Mouse (Mus musculus): ENCODE results near the gene Chrnb1.

Gene Chrnb1

DNA sequence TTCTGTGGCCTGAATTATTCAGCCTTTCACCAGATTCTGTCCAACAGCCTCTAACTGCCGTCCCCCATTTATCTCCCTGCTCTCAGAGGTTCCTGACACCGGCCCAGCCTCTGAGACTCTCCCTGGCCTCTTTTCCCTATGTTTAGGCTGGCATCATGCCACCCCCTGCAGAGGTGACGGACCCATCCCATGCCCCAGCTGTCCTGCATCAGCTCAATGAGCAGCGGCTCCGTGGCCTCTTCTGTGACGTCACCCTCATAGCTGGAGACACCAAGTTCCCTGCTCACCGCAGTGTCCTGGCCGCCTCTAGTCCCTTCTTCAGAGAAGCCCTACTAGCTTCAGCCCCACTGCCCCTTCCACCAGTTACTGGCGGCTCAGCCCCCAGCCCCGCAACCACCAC is 20.0 kb downstream of the Chrnb1 start:
- no peak for DNase-seq (ENCODE audit: low read depth, low spot score)

DNA sequence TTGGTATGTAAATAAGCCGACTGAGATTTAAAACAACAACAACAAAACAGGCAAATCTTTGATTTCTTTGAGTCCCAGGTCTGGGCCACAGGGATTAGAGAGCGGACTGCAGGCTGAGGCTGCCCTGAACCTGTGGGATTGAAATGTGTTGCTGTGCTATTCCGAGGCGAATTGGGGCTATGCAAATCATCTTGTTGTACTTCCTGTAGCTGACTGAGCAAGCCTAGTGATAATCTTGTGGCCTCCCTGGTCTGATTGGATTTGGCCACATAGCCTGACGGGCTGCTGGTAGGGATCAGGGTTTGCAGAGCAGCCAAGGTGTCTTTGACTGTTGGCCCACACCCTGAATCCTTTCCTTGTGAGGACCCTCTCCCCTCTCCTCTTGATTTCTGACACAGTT is 20.8 kb downstream of the Chrnb1 start:
- peak; percentile 77 for DNase-seq (ENCODE audit: low read depth, low spot score)

DNA sequence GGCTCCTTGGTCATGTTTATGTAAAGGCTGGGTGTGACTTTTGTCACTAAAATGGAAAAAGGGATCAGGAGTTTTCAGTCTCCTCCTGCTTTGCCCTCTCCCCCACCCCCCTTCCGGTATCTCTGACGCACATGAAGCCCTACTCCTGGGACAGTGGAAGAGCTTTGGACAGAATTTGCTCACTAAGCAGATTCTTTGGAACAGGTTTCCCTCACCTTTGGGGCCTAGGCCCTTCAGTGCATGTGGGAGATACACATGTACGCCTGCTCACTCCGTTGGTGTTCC is 28.2 kb downstream of the Chrnb1 start:
- no peak for DNase-seq (ENCODE audit: low read depth, low spot score)

DNA sequence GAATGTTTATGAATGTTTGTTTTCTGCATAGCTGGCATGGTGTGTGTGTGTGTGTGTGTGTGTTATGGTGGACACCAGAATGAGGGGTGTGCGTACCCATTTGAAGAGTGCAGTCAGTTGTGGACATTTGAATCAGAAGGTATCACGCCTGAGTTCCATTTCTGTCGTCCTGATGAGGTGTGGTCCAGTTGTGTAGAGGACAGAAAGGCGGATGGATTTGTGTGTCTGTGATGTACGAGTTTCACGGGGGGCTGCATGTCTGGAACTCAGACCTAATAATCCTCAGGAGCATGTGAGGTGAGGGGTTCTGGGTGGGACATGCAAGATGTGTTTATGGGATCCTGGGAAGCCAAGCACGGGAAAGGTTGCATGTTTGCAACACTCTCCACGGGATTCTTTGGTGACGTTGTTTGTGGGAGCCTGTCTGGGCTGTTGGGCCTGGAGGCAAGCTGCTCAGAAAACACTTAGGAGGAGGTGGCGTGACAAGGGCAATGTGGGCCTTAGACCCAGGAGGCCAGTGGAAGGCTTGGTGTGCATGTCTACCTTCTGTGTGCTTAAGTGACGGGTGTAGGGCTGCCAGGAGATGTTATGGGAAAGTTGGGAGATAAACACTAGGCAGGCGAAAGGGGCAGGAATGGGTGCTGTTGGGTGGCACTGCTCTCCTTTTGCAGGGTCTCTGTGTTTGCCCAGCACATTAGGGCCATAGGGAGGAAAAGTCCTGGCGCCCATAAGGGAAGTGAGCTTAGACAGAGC is 28.7 kb downstream of the Chrnb1 start:
- DNase-seq (ENCODE audit: low read depth, low spot score) = no peak

DNA sequence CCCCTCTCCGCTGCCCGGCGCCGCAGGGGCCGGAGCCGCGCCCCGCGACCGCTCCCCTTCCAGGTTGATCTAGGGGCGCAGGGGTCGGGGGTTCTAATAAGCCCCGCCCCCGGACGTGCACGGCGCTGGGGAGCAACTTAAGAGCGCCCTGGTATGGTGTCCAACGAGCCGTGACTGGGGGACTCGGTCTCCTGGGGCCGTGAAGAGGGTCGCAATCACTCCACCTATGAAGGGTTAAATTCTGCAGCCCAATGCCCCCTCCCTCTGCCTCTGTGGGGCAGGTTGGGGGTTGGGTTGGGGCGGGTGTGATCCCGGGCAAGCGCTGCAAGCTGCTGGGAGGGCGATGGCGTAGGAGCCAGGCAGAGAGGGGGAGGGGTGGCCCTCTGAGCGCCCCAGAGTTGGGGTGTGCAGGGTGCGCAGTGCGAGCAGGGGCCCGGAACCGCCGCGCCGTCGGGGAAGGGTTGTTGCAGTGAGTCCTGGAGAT is 29.6 kb downstream of the Chrnb1 start:
- peak; percentile 94 for DNase-seq (ENCODE audit: low read depth, low spot score)

DNA sequence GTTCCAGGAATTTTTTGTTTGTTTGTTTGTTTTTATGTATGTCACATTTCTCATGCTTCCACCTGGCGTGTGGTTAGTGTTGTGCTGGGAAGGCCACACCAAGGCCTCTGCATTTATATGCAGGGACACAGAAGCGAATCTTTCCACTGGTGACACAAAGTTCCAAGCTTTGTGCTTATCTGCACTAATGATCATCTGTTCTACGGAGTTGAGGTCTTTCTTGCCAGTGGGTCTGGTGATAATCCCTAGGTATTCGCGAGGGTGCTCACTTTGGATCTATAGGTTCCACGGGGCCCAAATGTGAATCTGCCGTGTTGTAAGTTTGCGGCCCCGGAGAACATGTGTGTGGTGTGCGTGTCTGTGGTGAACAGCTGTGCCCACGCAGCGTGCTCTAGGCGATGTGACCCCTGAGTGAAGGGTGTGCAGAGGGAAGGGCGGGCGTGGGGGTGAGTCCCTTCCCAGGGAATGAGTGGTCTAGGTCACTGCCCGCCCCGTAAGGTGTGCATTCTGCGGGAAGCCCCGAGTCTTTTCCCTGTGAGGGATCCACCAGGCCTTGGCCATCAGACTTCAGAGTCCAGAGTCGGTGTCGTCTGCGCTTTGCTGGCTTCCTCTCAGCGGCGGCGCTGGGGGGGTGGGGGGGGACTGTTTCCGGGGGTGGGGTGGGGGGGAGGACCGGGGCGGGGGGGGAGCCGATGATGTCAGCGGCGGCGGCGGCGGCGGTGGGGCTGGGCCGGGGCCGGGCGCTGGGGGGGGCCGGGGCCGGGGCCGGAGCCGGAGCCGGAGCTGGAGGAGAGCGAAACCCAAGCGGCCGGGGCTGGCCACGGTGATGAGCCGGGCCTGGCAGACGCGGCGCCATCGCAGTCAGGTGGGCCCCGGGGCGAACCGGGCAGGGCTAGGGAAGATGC is 30.3 kb downstream of the Chrnb1 start, which contains the start of gene Zbtb4:
Gene Zbtb4, plus strand, starts transcription at position 692 of the 905 bp plus-strand sequence.
- peak; percentile 68 for DNase-seq (ENCODE audit: low read depth, low spot score)

DNA sequence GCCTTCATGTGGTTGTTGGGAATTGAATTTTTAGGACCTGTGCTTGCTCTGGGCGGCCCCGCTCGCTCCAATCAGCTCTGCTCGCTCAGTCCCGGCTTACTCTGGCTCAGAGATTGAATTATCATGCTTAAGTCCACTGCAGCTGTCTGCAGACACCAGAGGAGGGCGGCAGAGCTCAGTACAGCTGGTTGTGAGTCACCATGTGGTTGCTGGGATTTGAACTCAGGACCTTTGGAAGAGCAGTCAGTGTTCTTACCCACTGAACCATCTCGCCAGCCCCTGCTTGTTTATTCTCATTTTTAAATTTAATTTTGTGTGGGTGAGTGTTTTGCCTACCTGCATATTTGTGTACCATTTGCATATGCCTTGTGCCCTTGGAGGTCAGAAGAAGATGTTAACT is 32.2 kb downstream of the Chrnb1 start:
- peak; percentile 88 for DNase-seq (ENCODE audit: low read depth, low spot score)

DNA sequence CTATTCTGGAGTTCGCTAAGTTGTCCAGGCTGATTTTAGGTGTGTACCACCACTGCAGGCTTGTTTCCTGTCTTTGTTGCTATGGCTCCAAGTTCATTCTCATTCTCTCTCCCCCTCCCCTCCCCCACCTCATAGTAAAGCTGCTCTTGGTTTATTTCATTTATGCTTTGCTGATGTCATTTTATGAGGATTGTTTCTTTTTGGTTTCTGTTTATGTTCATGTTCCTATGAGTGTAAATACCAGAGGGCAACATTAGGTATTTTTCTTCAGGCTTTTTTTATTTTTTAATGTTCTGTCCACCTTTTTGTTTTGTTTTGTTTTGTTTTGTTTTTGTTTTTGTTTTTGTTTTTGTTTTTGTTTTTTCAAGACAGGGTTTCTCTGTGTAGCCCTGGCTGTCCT is 33.9 kb downstream of the Chrnb1 start, which contains the start of gene Slc35g3:
Gene Slc35g3, minus strand, starts transcription at position 101 of the 400 bp plus-strand sequence.
- DNase-seq (ENCODE audit: low read depth, low spot score) = no peak

DNA sequence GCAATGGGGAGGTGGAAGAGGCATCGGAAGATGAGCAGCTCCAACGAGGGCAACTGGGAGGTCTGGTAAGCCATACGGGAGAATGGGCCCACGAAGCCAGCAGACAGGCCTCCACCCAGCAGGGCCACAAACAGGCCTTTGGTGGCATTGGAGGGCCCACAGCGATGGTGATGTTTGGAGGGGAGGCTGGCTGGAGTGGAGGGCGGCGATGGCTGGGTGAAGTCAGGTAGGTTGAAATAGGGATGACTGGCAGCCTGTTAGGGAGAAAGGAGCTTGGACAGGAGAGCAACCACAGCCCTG is 34.9 kb downstream of the Chrnb1 start:
- no peak for DNase-seq (ENCODE audit: low read depth, low spot score)

DNA sequence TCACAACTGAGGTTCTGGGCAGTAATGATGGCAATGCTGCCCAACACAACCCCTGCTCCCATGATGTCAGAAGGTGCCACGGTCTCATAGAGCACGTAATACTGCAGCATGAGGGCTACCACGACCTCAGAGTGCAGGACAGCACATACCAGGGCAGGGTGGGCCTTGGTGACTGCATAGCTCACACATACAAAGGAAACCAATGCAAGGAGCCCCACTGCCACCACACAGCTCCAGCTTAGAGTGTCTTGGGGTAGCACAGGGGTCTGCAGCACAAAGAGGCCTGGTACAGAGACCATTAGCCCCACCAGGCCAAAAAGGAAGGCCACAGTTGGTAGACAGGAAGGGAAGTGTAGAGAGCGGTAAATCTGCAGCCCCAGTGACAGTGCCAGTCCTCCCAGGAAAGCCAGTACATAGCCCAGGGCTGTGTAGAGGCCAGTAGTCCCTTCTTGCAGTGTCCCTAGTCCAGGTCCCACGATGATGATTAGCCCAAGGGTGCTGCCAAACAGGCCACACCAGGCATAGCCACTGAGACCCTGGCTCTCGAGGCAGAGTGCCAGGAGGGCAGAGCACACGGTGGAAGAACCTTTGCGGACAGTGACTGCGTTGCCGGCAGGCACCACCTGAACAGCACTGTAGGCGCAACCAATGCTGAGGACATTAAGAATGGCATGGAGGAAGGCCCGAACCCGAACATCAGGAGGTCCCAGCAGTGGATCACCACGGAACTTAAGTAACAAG is 35.4 kb downstream of the Chrnb1 start:
- no peak for DNase-seq (ENCODE audit: low read depth, low spot score)

DNA sequence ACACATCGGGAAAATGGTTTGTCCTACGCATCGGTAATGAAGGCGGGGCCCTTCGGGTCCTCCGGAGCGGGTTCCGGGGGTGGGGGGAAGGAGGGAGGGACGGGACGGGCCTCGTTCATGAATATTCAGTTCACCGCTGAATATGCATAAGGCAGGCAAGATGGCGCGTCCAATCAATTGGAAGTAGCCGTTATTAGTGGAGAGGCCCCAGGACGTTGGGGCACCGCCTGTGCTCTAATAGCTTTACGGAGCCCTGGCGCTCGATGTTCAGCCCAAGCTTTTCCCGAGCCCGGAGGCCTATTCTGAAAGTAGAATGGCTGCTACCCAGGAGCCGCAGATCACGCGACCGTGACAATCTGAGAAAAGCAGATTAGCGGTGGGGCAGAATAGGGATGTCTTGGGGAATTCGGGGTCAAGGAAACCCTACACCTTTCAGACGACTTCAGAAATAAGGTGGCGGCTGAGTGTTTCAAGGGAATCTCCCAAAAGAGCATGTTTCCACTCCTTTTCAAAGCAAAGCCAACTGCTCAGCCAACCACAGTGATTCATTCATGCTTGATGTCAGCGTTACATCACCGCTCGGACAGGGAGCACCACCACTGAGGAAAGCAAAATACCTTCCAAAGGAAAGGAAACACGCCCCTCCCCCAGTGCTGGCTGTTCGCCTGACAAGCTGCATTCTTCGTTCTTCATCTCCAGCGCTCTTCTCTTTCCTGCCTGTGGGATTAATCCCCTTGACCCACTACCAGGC is 36.6 kb downstream of the Chrnb1 start:
- DNase-seq (ENCODE audit: low read depth, low spot score) = peak; percentile 97

DNA sequence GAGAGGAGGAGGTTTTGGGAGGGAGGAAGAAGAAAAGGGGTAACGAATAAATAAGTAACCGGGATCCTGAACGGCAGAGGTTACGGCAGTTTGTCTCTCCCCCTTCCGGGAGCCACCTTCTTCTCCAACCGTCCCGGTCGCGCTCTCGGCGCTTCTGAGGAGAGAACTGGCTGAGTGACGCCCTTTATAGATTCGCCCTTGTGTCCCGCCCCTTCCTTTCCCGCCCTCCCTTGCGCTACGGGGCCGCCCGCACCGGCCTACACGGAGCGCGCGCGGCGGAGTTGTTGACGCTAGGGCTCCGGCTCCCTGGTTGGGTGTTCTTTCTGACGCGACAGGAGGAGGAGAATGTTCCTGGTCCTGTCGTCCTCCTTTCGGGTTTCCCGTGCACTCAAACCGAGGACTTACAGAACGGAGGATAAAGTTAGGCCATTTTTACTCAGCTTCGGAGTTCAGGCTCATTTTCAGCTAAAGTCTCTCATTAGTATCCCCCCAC is 37.2 kb downstream of the Chrnb1 start, which contains the start of gene Polr2a:
Gene Polr2a, minus strand, starts transcription at position 160 of the 493 bp plus-strand sequence.
- DNase-seq (ENCODE audit: low read depth, low spot score) = peak; percentile 99

DNA sequence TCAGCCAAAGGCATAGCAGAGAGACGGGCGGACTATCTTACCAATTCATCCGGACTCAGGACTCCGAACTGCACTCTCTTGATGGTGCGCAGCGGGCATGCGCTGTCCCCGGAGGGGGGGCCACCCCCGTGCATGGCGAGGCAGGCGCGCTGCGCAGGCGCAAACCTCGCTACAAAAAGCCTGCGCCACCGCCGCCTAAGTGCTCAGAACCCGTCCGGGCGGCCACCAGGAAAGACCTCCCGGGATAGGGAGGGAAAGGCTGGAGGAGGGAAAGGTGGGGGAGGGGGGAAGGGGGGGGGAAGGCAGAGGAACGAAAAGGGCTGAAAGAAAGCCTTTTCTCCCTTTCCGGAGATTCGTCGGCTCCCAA is 37.7 kb downstream of the Chrnb1 start:
- peak; percentile 96 for DNase-seq (ENCODE audit: low read depth, low spot score)

DNA sequence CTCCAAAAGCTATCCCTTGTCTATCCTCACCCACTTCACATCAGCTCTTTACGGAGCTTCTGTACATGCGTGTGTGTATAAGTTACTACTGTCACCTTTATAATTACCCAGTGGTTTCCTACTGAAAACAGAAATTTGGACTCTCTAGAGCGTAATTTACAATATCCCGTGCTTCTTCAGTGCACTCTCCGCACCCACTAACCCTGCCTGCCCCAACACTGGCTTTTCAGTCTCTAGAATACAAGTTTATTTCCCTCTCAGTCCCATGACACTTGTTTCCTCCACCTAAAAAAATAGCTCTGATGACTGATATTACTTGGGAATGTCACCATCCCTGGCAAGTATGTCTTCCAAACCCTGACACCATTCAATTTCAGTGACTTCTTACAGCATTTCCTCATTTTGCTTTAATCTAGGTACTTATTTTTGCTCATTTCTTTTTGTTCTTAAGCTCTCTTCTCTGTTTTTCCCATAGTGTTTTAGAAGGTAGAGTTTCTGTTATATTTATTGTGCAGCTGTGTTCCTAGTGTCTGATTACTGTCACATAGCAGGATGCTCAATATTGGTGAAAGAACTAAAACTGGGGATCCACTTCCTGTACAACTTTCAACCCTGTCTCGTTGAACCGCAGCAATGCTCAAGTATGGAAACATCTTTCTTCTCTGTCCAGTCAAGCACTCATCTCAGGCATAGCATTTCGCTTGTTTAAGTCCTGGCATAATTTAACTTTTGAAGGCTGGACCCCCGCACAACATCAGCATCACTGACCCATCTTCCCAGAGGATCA is 38.2 kb downstream of the Chrnb1 start:
- DNase-seq (ENCODE audit: low read depth, low spot score) = no peak

DNA sequence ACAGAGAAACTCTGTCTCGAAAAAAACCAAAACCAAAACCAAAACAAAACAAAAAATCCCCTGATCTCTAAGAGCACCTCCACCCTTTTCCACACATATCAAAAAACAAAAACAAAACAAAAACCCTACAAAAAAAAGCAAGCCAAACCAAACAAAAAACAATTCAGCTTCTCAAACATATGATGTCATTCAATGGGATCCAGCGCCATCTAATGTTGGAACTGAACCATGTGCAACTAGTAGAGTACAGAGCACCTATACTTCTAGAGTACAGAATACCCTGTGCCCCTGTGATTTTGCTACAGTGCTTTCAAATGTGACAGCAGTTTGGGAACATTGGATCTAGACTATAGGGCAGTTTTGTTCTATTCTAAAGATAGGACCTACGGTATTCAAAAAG is 41.0 kb downstream of the Chrnb1 start:
- peak; percentile 73 for DNase-seq (ENCODE audit: low read depth, low spot score)

DNA sequence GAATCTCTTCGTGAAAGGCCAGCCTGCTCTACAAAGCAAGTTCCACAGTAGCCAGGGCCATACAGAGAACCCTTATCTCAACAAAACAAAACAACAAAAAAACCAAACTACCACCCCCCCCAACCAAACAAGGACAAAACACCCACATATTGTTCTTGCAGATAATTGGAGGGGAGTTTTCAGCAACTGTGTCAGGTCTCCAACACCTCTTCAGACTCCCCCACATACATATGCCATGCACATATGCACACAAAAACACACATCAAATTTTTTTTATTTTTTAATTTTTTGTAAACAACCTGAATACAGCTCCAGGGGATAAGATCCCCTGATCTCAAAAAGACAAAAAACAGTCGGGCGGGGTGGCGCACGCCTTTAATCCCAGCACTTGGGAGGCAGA is 41.5 kb downstream of the Chrnb1 start:
- no peak for DNase-seq (ENCODE audit: low read depth, low spot score)

DNA sequence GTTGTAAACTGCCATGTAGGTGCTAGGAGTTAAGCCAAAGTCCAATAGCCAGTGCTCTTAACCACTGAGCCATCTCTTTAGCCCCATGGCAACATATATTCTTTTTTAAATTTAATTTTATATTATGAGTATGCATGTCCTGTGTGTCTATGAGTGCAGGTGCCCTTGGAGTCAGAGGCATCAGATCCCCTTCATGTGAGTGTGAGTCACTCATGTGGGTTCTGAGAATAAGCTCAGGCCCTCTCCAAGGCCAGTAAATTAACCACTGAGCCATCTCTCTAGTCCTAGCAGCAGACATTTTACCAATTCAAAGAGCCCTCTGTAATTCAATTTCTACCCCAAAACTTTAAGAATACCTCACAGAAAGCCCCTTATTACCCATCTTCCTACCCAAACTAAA is 43.1 kb downstream of the Chrnb1 start:
- DNase-seq (ENCODE audit: low read depth, low spot score) = no peak

DNA sequence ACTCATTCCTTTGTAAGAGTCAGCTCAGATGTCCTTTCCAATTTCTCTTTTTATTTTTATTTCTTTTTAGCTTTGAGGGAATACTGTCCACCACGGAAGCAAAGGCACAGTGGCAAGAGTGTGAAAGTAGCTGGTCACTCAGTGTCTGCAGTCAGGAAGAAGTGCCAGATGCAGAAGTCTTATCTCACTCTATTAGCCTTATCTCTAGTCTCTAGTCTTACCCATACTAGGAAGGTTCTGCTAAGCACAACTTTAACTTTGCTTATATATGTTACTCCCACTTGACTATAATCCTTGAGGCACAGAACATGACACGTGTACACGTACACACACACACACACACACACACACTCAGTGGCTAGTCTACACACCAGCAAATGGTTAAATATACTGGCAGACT is 44.1 kb downstream of the Chrnb1 start:
- DNase-seq (ENCODE audit: low read depth, low spot score) = no peak

Measured in A20 (cell line).